Mouse (Mus musculus): ENCODE measurements around the gene Frat2.

DNA sequence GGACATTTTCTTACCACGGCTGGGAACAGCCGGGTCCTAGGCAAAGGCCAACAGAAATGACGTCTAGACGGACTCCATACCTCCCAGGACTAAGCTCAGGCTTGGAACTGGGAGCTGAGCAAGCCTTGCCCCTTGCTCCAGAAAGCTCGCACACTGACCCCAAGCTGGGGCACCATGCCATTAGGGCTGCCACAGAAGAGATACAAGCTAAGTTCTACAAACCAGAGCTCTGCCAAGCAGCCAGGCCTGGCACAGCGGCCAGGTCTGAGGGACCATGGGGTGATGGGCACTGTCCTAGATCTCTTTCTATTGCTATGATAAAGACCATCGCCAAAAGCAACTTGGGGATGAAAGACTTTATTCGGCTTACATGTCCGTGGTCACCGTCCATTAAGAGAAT is 35.4 kb downstream of the Frat2 start:
- TF ChIP-seq CTCF (IDR thresholded peaks at IDR 0.05; ENCODE audit: control insufficient read depth, insufficient read depth, low read length) (no peak), POLR2A (IDR thresholded peaks at IDR 0.05; ENCODE audit: borderline replicate concordance, control insufficient read depth, low read depth, low read length) (no peak)
